Mouse (Mus musculus) neural tube, embryonic 12.5 days (tissue): ENCODE data around the gene Ssty2. TPM values are rescaled to one million over a fixed set of nuclear protein-coding genes. Genes with fewer than 3 reads are reported as not detected.
"Not testable (repeated sequence)": the region's sequence is repeated elsewhere in the genome, so short reads cannot be mapped to it uniquely, and the experiment has no call there.

ENCODE experiments used
- ATAC-seq: fragments of 200-750 bp; cut with Nextera tagmentation; 2 replicates; pipeline ENCODE4 v1.8.0; 2017; ENCODE audit warnings: low read depth, mild to moderate bottlenecking, moderate TSS enrichment, moderate library complexity; ENCODE audit not compliant: low FRiP score
- H3K27ac ChIP-seq: fragments of 300-500 bp; sonication (generic); 2 replicates; pipeline ENCODE4 v1.5.1; 2016
- H3K27me3 ChIP-seq: fragments of 300-500 bp; sonication (generic); replicated peaks from 2 replicates; pipeline ENCODE4 v1.6.1; 2016; ENCODE audit warnings: mild to moderate bottlenecking
- H3K36me3 ChIP-seq: fragments of 300-500 bp; sonication (generic); 2 replicates; pipeline ENCODE4 v1.6.1; 2016; ENCODE audit warnings: mild to moderate bottlenecking
- H3K4me1 ChIP-seq: fragments of 300-500 bp; sonication (generic); 2 replicates; pipeline ENCODE4 v1.6.1; 2016
- H3K4me2 ChIP-seq: fragments of 300-500 bp; sonication (generic); replicated peaks from 2 replicates; pipeline ENCODE4 v1.6.1; 2016; ENCODE audit warnings: mild to moderate bottlenecking
- H3K4me3 ChIP-seq: fragments of 300-500 bp; sonication (generic); 2 replicates; pipeline ENCODE4 v1.5.1; 2016
- H3K9ac ChIP-seq: fragments of 300-500 bp; sonication (generic); 2 replicates; pipeline ENCODE4 v1.6.1; 2016; ENCODE audit warnings: mild to moderate bottlenecking
- H3K9me3 ChIP-seq: fragments of 300-500 bp; sonication (generic); 2 replicates; pipeline ENCODE4 v1.6.1; 2016; ENCODE audit warnings: mild to moderate bottlenecking
- WGBS: fragments of 180-500 bp; shearing (Covaris S2); methylation state at CpG from one replicate; pipeline ENCODE4 v1.1.7; 2016; 5-methylcytosine and 5-hydroxymethylcytosine counted together
- polyA plus RNA-seq: library from polyadenylated mRNA; unstranded; fragments of >200 nt; fragmentation: Nextera tagmentation; extraction: Ambion mirVana; gene quantifications from 2 replicates; pipeline ENCODE4 v1.2.1, GENCODE M21; 2016

The Ssty2 gene
- not detected in 2 replicates for polyA plus RNA-seq

DNA sequence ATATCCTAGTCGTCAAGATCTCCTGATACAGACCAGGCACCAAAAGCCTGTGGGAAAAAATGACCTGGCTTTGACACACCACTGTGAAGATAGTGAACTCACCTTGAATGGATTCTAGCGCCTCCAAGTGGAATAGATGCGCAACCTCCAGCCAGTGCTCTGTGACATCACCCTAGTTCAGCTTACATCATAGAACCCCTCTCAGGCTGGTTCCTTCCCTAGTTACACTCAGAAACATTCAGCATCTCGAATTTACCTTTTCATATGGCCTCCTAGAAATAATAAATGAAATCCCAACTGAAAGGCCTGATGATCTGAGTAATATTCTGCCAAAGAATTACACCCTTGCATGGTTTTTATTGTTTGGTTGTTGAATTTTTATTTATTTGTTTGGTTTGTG is at the start of gene Ssty2:
Gene Ssty2, minus strand, starts transcription at position 101 of the 400 bp plus-strand sequence.
- not testable (repeated sequence) for H3K36me3 ChIP-seq, ATAC-seq
- no CpG with 5 or more reads among the region's 4 CpGs for WGBS

More for the DNA sequence above, at the start of gene Ssty2:
- H3K27me3 ChIP-seq, H3K27ac ChIP-seq, H3K9ac ChIP-seq, H3K4me1 ChIP-seq, H3K9me3 ChIP-seq, H3K4me3 ChIP-seq, H3K4me2 ChIP-seq: not testable (repeated sequence)
